Mouse (Mus musculus) heart, postnatal 4 days (tissue): ENCODE measurements around the gene Dlst. TPM values are rescaled to one million over a fixed set of nuclear protein-coding genes. Genes with fewer than 3 reads are reported as not detected.

Source experiments
- DNase-seq: peaks from one replicate; pipeline ENCODE4 v3.0.0; 2021
- total RNA-seq, 2 experiments: library from RNA; stranded (reverse); gene quantifications; 2 replicates each; pipeline ENCODE4 v1.2.3; 2021

The Dlst gene
- 100 to 1,000 TPM; 538 to 559 TPM for total RNA-seq

GRCm38 (mm10) chr12:85110698-85111592, at the start of gene Dlst, which contains the start of gene Prox2:
Gene Dlst, plus strand, starts transcription at chr12:85110833.
Gene Prox2, minus strand, starts transcription at chr12:85110759.
- peak; percentile 92 for DNase-seq

- no peak for DNase-seq
These were observed 39.6 kb upstream of the Dlst start for GRCm38 (mm10) chr12:85071043-85071442.

- no peak for DNase-seq
These were observed 33.5 kb upstream of the Dlst start for GRCm38 (mm10) chr12:85077100-85077499.

- no peak for DNase-seq
These were observed 26.4 kb upstream of the Dlst start for GRCm38 (mm10) chr12:85084257-85084656.

- no peak for DNase-seq
These were observed 25.7 kb upstream of the Dlst start for GRCm38 (mm10) chr12:85084941-85085340.

GRCm38 (mm10) chr12:85087845-85088244, 22.8 kb upstream of the Dlst start:
- no peak for DNase-seq

GRCm38 (mm10) chr12:85091190-85091589, 19.4 kb upstream of the Dlst start:
- DNase-seq = no peak

GRCm38 (mm10) chr12:85092214-85092613, 18.4 kb upstream of the Dlst start:
- DNase-seq = peak; percentile 81

GRCm38 (mm10) chr12:85094010-85094409, 16.6 kb upstream of the Dlst start:
- peak; percentile 75 for DNase-seq

GRCm38 (mm10) chr12:85094706-85095105, 15.9 kb upstream of the Dlst start:
- peak; percentile 48 for DNase-seq

GRCm38 (mm10) chr12:85095146-85095545, 15.5 kb upstream of the Dlst start:
- no peak for DNase-seq

- no peak for DNase-seq
These were observed 14.8 kb upstream of the Dlst start for GRCm38 (mm10) chr12:85095859-85096258.

- no peak for DNase-seq
These were observed 9.6 kb upstream of the Dlst start for GRCm38 (mm10) chr12:85101001-85101400.

GRCm38 (mm10) chr12:85101521-85102106, 9.0 kb upstream of the Dlst start:
- no peak for DNase-seq

- no peak for DNase-seq
These were observed 7.5 kb upstream of the Dlst start for GRCm38 (mm10) chr12:85103096-85103495.

GRCm38 (mm10) chr12:85104789-85105188, 5.8 kb upstream of the Dlst start:
- no peak for DNase-seq

GRCm38 (mm10) chr12:85106292-85106691, 4.3 kb upstream of the Dlst start:
- DNase-seq = no peak

GRCm38 (mm10) chr12:85108643-85109042, 2.0 kb upstream of the Dlst start:
- no peak for DNase-seq

- DNase-seq = no peak
These were observed 1.2 kb upstream of the Dlst start for GRCm38 (mm10) chr12:85109426-85109825.

GRCm38 (mm10) chr12:85110011-85110697, 479 bp upstream of the Dlst start:
- DNase-seq = no peak

GRCm38 (mm10) chr12:85112550-85113251, 2.1 kb downstream of the Dlst start:
- no peak for DNase-seq

- no peak for DNase-seq
These were observed 2.7 kb downstream of the Dlst start for GRCm38 (mm10) chr12:85113337-85113736.

GRCm38 (mm10) chr12:85113917-85114316, 3.3 kb downstream of the Dlst start:
- DNase-seq = no peak
